Mouse (Mus musculus) olfactory bulb, adult 2 months (tissue): ENCODE measurements at regions not wholly inside any gene's neighbourhood (a gene's known extent, or its start where the extent isn't known, plus 50 kb on each side); places are given as distances from the start of the nearest gene placed in this dataset.

Experiments used
- CTCF ChIP-seq: fragments of 200-500 bp; IDR thresholded peaks from 2 replicates; pipeline ENCODE4 v1.5.1; 2012; ENCODE audit warnings: low read depth, mild to moderate bottlenecking, low read length, moderate library complexity; ENCODE audit not compliant: insufficient read depth
- POLR2A ChIP-seq: fragments of 200-500 bp; IDR thresholded peaks from 2 replicates; pipeline ENCODE4 v1.6.1; 2012; ENCODE audit warnings: mild to moderate bottlenecking, low read depth, low read length, moderate library complexity; ENCODE audit not compliant: insufficient read depth

- TF ChIP-seq POLR2A = no peak
- no peak for TF ChIP-seq CTCF
Observed at GRCm38 (mm10) chr17:27333141-27333540, 128.9 kb upstream of the Lemd2 start.
